In the genomic region with DNA sequence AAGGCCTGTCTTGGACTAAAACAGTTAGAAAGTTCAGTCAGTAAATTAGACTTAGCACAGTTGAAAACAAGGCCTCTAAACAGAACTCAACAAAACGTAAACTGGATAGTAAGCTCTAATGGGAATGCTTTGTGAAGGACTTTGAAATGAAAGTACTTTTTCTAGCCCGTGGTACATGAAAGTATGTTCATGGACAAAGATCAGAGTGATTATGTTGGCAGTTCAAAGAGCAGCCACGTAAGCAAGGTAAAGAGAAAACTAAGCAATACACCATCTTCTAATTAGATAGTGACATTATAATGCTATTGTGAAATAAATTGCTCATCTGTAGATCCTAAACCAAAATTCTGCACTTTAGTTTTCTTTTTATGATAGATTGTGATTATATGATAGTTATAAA, we compare ENCODE assay signal across 26 mouse cellular contexts.
"Had no signal": no experiment of that assay in that cellular context is flagged by ENCODE, and none has a peak within 500 bp of the region (broad histone marks: within the 10 kb centered on the region; RNA-seq: fewer than 3 reads in every experiment).

No protein-coding gene starts in this region.

- H3K9ac ChIP-seq: heart, embryonic 12.5 days; hindbrain, embryonic 12.5 days; hindbrain, embryonic 14.5 days; kidney, embryonic 15.5 days; limb, embryonic 13.5 days; limb, embryonic 15.5 days; liver, embryonic 13.5 days; liver, embryonic 15.5 days had no signal

- H3K4me3 ChIP-seq: gastrocnemius, adult 2 months; heart, embryonic 10.5 days; heart, embryonic 12.5 days; hindbrain, embryonic 10.5 days; hindbrain, embryonic 12.5 days; kidney, embryonic 15.5 days; limb, embryonic 13.5 days; limb, embryonic 15.5 days; liver, embryonic 13.5 days; liver, embryonic 15.5 days had no signal

- ATAC-seq: hindbrain, embryonic 16.5 days; inflammation-experienced regulatory T-cells, adult 6 months had no signal

- DNase-seq: gastrocnemius, adult 2 months; gastrocnemius, postnatal 10 days; gastrocnemius, postnatal 25 days; heart, adult 18-20 months; heart, postnatal 10 days; heart, postnatal 4 days; kidney, adult 11 months; kidney, adult 8-10 months; kidney, postnatal 14 days; kidney, postnatal 36 days; layer of hippocampus, adult 9-11 months; layer of hippocampus, postnatal 36 days; left cerebral cortex, postnatal 4 days; liver, embryonic 13.5 days had no signal

- H3K36me3 ChIP-seq: heart, embryonic 10.5 days; heart, embryonic 12.5 days; hindbrain, embryonic 10.5 days; hindbrain, embryonic 12.5 days; kidney, embryonic 15.5 days; limb, embryonic 13.5 days; limb, embryonic 15.5 days; liver, embryonic 13.5 days; liver, embryonic 15.5 days had no signal

- H3K27ac ChIP-seq: gastrocnemius, adult 2 months; heart, embryonic 10.5 days; hindbrain, embryonic 10.5 days; hindbrain, embryonic 12.5 days; hindbrain, embryonic 14.5 days; kidney, embryonic 15.5 days; kidney, postnatal 0 days; limb, embryonic 13.5 days; limb, embryonic 15.5 days; liver, embryonic 13.5 days; liver, embryonic 15.5 days had no signal

- H3K4me2 ChIP-seq: heart, embryonic 12.5 days; hindbrain, embryonic 12.5 days; hindbrain, embryonic 14.5 days; kidney, embryonic 15.5 days; limb, embryonic 13.5 days; limb, embryonic 15.5 days; liver, embryonic 13.5 days; liver, embryonic 15.5 days had no signal

- H3K27me3 ChIP-seq: heart, embryonic 12.5 days; hindbrain, embryonic 12.5 days; limb, embryonic 13.5 days; limb, embryonic 15.5 days; liver, embryonic 13.5 days; liver, embryonic 15.5 days had no signal

- H3K4me1 ChIP-seq: heart, embryonic 10.5 days; heart, embryonic 12.5 days; hindbrain, embryonic 10.5 days; hindbrain, embryonic 12.5 days; kidney, embryonic 15.5 days; limb, embryonic 13.5 days; limb, embryonic 15.5 days; liver, embryonic 13.5 days; liver, embryonic 15.5 days had no signal

- H3K9me3 ChIP-seq: heart, embryonic 10.5 days; heart, embryonic 12.5 days; hindbrain, embryonic 10.5 days; hindbrain, embryonic 12.5 days; kidney, embryonic 15.5 days; limb, embryonic 13.5 days; limb, embryonic 15.5 days; liver, embryonic 13.5 days; liver, embryonic 15.5 days had no signal
